Mouse (Mus musculus): Measurements from ENCODE around the gene Xylt1. TPM values are rescaled to one million over a fixed set of nuclear protein-coding genes. Genes with fewer than 3 reads are reported as not detected.

Xylt1 gene
- total and polyA plus RNA-seq, 3 experiments, result 9.0 to 13.3 TPM; not detected in 1

DNA sequence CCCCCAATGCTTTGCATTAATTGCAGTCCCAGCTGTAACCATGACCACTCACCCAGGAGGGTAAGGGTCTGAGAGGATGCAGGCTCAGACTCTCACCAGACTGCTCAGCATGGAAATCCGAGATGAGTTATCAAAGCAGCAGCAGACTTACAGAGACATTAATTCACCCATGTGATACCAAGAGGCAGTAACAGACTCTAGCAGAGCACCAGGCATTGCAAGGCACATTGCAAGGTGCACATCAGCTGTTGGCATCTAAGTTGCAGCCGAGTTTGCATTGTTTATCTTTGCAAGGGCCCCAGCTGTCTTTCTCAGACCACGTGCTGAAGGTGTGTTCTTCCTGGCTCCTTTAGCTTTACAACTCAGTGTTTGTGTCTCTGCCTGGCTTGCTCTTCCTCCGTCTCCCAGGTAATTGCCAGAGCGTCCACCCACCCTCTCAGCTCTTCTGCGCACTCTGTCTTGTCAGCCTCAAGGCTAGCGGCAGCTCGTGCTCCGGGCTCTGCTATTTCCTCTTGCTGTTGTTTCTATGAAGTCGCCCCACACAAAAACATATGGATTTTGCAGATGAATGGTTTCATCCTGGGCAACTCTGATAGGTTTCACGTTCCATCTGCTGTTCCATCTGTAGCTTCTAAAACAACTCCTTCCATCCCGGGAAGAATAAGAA is 214.4 kb downstream of the Xylt1 start:
- Histone ChIP-seq H3K9ac (ENCODE audit: control insufficient read depth, low read depth, low read length, poor library complexity, severe bottlenecking) (no peak overlapping the region), H3K79me2 (ENCODE audit: control insufficient read depth, insufficient read depth, low read length, poor library complexity) (no peaks in the 10 kb centered on the region), H3K4me1 (ENCODE audit: control insufficient read depth in 1 of 2, insufficient read depth in 2 of 2, low read length in 2 of 2) (no peaks in the 10 kb centered on the region), H3K27me3 (ENCODE audit: control insufficient read depth in 1 of 2, insufficient read depth in 2 of 2, low read length in 2 of 2) (no peaks in the 10 kb centered on the region), H3K36me3 (ENCODE audit: control insufficient read depth in 1 of 2, insufficient read depth in 2 of 2, low read length in 2 of 2) (peaks cover 0 to 3% of the 10 kb centered on the region in 2 experiments; a peak in 2 of 4 replicates), H3K27ac (ENCODE audit: control insufficient read depth, low read depth, low read length) (no peak overlapping the region), H3K9me3 (replicated peaks; ENCODE audit: insufficient read depth, low read length) (no peaks in the 10 kb centered on the region), H3K4me3 (ENCODE audit: control insufficient read depth in 1 of 2, insufficient read depth in 1 of 2, low read depth in 2 of 2, low read length in 2 of 2) (no peak overlapping the region)
- TF ChIP-seq CTCF (IDR thresholded peaks at IDR 0.05 in 2 of 3, conservative IDR thresholded peaks at IDR 0.05 in 1 of 3; ENCODE audit: control insufficient read depth in 1 of 3, insufficient read depth in 1 of 3, low read depth in 2 of 3, low read length in 3 of 3, poor library complexity in 1 of 3, severe bottlenecking in 1 of 3) (no peak), TAL1 (IDR thresholded peaks at IDR 0.05; ENCODE audit: low read length) (no peak), JUND (IDR thresholded peaks at IDR 0.05; ENCODE audit: low read depth, low read length) (no peak), USF1 (IDR thresholded peaks at IDR 0.05; ENCODE audit: low read depth, low read length) (no peak), USF2 (IDR thresholded peaks at IDR 0.05; ENCODE audit: borderline replicate concordance in 1 of 2, insufficient read depth in 1 of 2, low read depth in 1 of 2, low read length in 2 of 2) (no peak), POLR2A (IDR thresholded peaks at IDR 0.05; ENCODE audit: control insufficient read depth in 1 of 2, insufficient read depth in 1 of 2, low read depth in 1 of 2, low read length in 2 of 2, poor library complexity in 1 of 2) (no peak), GATA1 (IDR thresholded peaks at IDR 0.05; ENCODE audit: low read depth, low read length) (no peak), CHD1 (IDR thresholded peaks at IDR 0.05; ENCODE audit: low read depth, low read length) (no peak), ZMIZ1 (IDR thresholded peaks at IDR 0.05; ENCODE audit: low read depth, low read length) (no peak), GABPA (IDR thresholded peaks at IDR 0.05; ENCODE audit: low read depth, low read length) (no peak), RCOR1 (IDR thresholded peaks at IDR 0.05; ENCODE audit: low read depth, low read length) (no peak), SIN3A (IDR thresholded peaks at IDR 0.05; ENCODE audit: low read length) (no peak), ELF1 (IDR thresholded peaks at IDR 0.05; ENCODE audit: low read depth, low read length) (no peak), NELFE (IDR thresholded peaks at IDR 0.05; ENCODE audit: low read depth, low read length) (no peak), RAD21 (IDR thresholded peaks at IDR 0.05; ENCODE audit: low read depth, low read length) (no peak), MAFK (IDR thresholded peaks at IDR 0.05; ENCODE audit: borderline replicate concordance, low read depth, low read length) (no peak), UBTF (IDR thresholded peaks at IDR 0.05; ENCODE audit: borderline replicate concordance, insufficient read depth, low read depth, low read length) (no peak), POLR2AphosphoS5 (IDR thresholded peaks at IDR 0.05; ENCODE audit: borderline replicate concordance, low read depth, low read length) (no peak), MYC (IDR thresholded peaks at IDR 0.05; ENCODE audit: low read depth, low read length) (no peak), ZNF384 (IDR thresholded peaks at IDR 0.05; ENCODE audit: low read depth, low read length) (no peak)
- DNase-seq (ENCODE audit: low read depth, low spot score), result no peak

DNA sequence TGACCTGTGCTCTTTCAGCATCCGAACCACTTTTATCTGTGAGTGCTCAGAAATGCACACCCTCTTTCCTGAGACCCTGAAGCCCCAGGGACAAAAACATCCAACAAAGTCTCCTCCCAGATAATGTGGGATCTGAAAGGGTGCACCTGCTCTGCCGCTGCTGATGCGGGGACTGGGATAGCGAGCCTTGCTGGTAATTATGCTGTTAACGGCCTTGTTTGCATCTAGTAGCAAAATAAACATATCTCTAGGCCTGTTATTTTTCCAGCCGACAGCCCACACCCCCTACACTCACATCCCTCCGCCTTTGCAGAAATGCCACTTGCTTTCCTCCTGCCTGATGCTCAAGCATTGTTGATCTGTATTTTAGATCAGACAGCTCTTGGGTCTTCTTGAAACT is 219.7 kb downstream of the Xylt1 start:
- H3K4me1 ChIP-seq (ENCODE audit: control insufficient read depth in 1 of 2, insufficient read depth in 2 of 2, low read length in 2 of 2), result no peaks in the 10 kb centered on the region
- no peak for DNase-seq (ENCODE audit: low read depth, low spot score)
- TF ChIP-seq MAZ (IDR thresholded peaks at IDR 0.05; ENCODE audit: low read depth, low read length), result no peak
- TF ChIP-seq SMC3 (IDR thresholded peaks at IDR 0.05; ENCODE audit: low read depth, low read length), result no peak
- TF ChIP-seq GATA1 (IDR thresholded peaks at IDR 0.05; ENCODE audit: low read depth, low read length), result no peak
- no peak for TF ChIP-seq MEF2A (IDR thresholded peaks at IDR 0.05; ENCODE audit: extremely low read depth, insufficient replicate concordance, low read depth, low read length, poor library complexity, severe bottlenecking)
- TF ChIP-seq CHD2 (IDR thresholded peaks at IDR 0.05; ENCODE audit: low read length), result no peak
- TF ChIP-seq TCF12 (IDR thresholded peaks at IDR 0.05; ENCODE audit: low read depth, low read length), result no peak
- no peak for TF ChIP-seq RCOR1 (IDR thresholded peaks at IDR 0.05; ENCODE audit: low read depth, low read length)
- TF ChIP-seq TAL1 (IDR thresholded peaks at IDR 0.05; ENCODE audit: low read length), result no peak
- no peak for TF ChIP-seq E2F4 (IDR thresholded peaks at IDR 0.05; ENCODE audit: borderline replicate concordance, low read depth, low read length)
- TF ChIP-seq EP300 (IDR thresholded peaks at IDR 0.05; ENCODE audit: low read depth in 1 of 2, low read length in 2 of 2), result no peak
- no peak for TF ChIP-seq ETS1 (IDR thresholded peaks at IDR 0.05; ENCODE audit: low read depth, low read length)
- TF ChIP-seq ZMIZ1 (IDR thresholded peaks at IDR 0.05; ENCODE audit: low read depth, low read length), result no peak
- TF ChIP-seq ZKSCAN1 (IDR thresholded peaks at IDR 0.05; ENCODE audit: low read depth, low read length), result no peak
- no peak for TF ChIP-seq BHLHE40 (IDR thresholded peaks at IDR 0.05; ENCODE audit: borderline replicate concordance, low read depth, low read length)
- no peak for TF ChIP-seq ELF1 (IDR thresholded peaks at IDR 0.05; ENCODE audit: low read depth, low read length)
- H3K27me3 ChIP-seq (ENCODE audit: control insufficient read depth in 1 of 2, insufficient read depth in 2 of 2, low read length in 2 of 2), result no peaks in the 10 kb centered on the region
- no peak overlapping the region for H3K9ac ChIP-seq (ENCODE audit: control insufficient read depth, low read depth, low read length, poor library complexity, severe bottlenecking)
- no peaks in the 10 kb centered on the region for H3K79me2 ChIP-seq (ENCODE audit: control insufficient read depth, insufficient read depth, low read length, poor library complexity)
- no peak overlapping the region for H3K4me3 ChIP-seq (ENCODE audit: control insufficient read depth in 1 of 2, insufficient read depth in 1 of 2, low read depth in 2 of 2, low read length in 2 of 2)
- no peaks in the 10 kb centered on the region for H3K9me3 ChIP-seq (replicated peaks; ENCODE audit: insufficient read depth, low read length)
- no peak overlapping the region for H3K27ac ChIP-seq (ENCODE audit: control insufficient read depth, low read depth, low read length)
- peaks cover 0 to 2% of the 10 kb centered on the region in 2 experiments; a peak in 1 of 4 replicates for H3K36me3 ChIP-seq (ENCODE audit: control insufficient read depth in 1 of 2, insufficient read depth in 2 of 2, low read length in 2 of 2)

Data from MEL (cell line).